Comparison of ENCODE assay signal across 9 mouse cellular contexts in the genomic region with DNA sequence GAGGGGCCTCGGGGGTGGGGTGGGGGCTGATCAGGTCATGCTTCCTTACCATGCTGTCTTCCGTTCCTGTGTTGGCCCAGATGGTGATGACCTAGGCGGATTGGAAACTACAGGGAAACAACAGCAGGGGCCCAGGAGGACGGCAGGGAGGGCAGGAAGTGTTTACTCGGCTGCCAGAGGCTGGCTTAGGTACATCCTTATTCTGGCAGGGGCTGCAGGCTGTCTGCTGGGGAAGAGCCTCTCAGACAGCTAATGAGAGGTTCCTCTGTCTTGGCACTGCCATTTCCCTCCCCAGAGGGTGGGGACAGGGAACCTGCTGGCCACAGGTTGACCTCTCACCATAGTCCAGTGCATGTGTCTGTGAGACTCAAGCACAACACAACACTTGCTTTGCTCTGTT.
DNase-seq lines count a peak whose midpoint lies in the region; ATAC-seq lines count a peak whose summit lies in the region.
"Had no signal": no experiment of that assay in that cellular context is flagged by ENCODE, and none has a peak within 500 bp of the region (broad histone marks: within the 10 kb centered on the region; RNA-seq: fewer than 3 reads in every experiment).

No protein-coding gene starts in this region.

- no peaks in the 10 kb centered on the region for H3K9me3 ChIP-seq in intestine, embryonic 15.5 days
- H3K9me3 ChIP-seq: G1E had no signal

- H3K27ac ChIP-seq in intestine, embryonic 15.5 days, result peak overlapping the region; percentile 78
- H3K27ac ChIP-seq: macrophage had no signal

- ATAC-seq in intestine, embryonic 15.5 days, result no peak; the same call in 1 of the 2 replicates
- peak; percentile 67 for ATAC-seq in megakaryocyte, adult 5-6 weeks (ENCODE audit: poor library complexity, severe bottlenecking)
- no peak for ATAC-seq in activated CD4-positive, CD25-positive, alpha-beta regulatory T cell, adult 4 months

- no peaks in the 10 kb centered on the region for H3K36me3 ChIP-seq in intestine, embryonic 15.5 days
- H3K36me3 ChIP-seq: G1E had no signal

- H3K9ac ChIP-seq in intestine, embryonic 15.5 days, result no peak overlapping the region

- DNase-seq in kidney, adult 11 months, result peak; percentile 36
- no peak for DNase-seq in kidney, adult 18-20 months
- peak; percentile 71 to 74 for DNase-seq in cerebellum, postnatal 25 days
- DNase-seq in gastrocnemius, postnatal 25 days, result no peak

- no peaks in the 10 kb centered on the region for H3K27me3 ChIP-seq in intestine, embryonic 15.5 days (replicated peaks)

- H3K4me3 ChIP-seq in intestine, embryonic 15.5 days (replicated peaks), result no peak overlapping the region

- 31% methylated on average over 5 of the region's 5 CpGs for WGBS in intestine, embryonic 15.5 days

- peaks cover 51% of the 10 kb centered on the region for H3K4me1 ChIP-seq in intestine, embryonic 15.5 days (replicated peaks)

- no peak overlapping the region for H3K4me2 ChIP-seq in intestine, embryonic 15.5 days (replicated peaks)

Comparison
In these comparisons a context has a peak if more than half of its experiments do, and no peak if none do; other contexts are left out.
1. DNase-seq: peak in kidney, adult 11 months (single experiment) and cerebellum, postnatal 25 days (2 of 2); none in kidney, adult 18-20 months (single experiment) and gastrocnemius, postnatal 25 days (single experiment).